Mouse (Mus musculus) gastrocnemius, adult 8-10 months (tissue): ENCODE measurements around the gene Nsun2. TPM values are rescaled to one million over a fixed set of nuclear protein-coding genes. Genes with fewer than 3 reads are reported as not detected.
"Not testable (repeated sequence)": the region's sequence is repeated elsewhere in the genome, so short reads cannot be mapped to it uniquely, and the experiment has no call there.

Source experiments
- DNase-seq, 2 experiments: peaks; one replicate each; pipeline ENCODE4 v3.0.0; 2022; ENCODE audit warnings: low spot score in 2 of 2
- total RNA-seq, 4 experiments: library from RNA; stranded (reverse); gene quantifications; 2 replicates each; pipeline ENCODE4 v1.2.4; 2022

Nsun2 gene
- total RNA-seq, 4 experiments from 2014 or later = 41.3 to 58.5 (median 46.7) TPM

GRCm38 (mm10) chr13:69587849-69588248 is 54.3 kb downstream of the Nsun2 start:
- no peak for DNase-seq

GRCm38 (mm10) chr13:69588263-69588662 is 54.7 kb downstream of the Nsun2 start:
- DNase-seq = no peak

- no peak for DNase-seq
These were observed 57.8 kb downstream of the Nsun2 start for GRCm38 (mm10) chr13:69591338-69591737.

GRCm38 (mm10) chr13:69592226-69592625 is 58.7 kb downstream of the Nsun2 start:
- DNase-seq = no peak

DNA sequence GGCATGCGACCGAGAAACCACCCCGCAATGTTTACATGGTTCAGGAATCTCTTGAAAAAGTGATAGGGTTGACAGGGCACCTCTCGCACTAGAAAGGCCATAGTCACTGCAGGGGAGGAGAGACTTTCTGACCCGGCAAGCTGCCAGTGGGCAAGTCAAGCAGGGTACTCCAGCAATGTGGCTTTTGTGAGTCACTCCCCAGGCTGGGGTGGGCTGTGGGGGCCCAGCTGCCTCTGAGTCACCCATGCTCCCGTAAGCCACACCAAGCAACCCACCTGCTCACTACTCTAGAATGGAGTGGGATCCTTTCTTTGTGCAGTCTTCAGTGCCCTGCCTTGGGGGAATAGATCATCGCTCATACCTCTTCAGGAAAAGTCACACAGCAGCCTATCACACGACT is 59.9 kb downstream of the Nsun2 start:
- no peak for DNase-seq

DNA sequence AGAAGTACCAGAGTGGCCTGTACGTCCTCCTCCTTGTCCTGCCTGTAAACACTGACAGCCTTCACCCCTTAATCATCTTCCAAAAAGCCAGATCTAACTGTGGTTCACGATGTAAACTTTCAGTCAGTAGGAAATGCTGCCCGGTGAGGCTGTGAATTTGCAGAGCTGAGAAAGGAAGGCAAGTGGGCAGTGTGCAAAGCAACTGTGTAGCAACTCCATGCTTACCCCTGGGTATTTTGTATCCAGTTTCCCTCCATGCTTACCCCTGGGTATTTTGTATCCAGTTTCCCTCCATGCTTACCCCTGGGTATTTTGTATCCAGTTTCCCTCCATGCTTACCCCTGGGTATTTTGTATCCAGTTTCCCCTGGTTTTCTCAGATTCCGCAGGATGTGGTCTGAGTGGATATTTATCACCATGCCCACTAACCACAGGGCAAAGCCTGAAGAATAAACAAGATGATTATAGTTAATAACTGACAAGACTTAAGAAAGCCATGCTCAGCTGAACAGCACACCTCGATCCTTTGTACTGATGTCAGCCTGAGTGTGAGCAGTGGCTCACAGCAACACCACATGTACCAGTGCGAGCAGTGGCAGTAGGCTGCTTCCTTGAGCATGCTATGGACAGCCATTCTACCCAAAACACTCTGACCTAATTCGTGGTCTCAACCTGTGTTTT is 61.2 kb downstream of the Nsun2 start:
- DNase-seq = no peak

- no peak for DNase-seq
These were observed 62.4 kb downstream of the Nsun2 start for GRCm38 (mm10) chr13:69595911-69596310.

GRCm38 (mm10) chr13:69596515-69596914 is 63.0 kb downstream of the Nsun2 start:
- no peak for DNase-seq

DNA sequence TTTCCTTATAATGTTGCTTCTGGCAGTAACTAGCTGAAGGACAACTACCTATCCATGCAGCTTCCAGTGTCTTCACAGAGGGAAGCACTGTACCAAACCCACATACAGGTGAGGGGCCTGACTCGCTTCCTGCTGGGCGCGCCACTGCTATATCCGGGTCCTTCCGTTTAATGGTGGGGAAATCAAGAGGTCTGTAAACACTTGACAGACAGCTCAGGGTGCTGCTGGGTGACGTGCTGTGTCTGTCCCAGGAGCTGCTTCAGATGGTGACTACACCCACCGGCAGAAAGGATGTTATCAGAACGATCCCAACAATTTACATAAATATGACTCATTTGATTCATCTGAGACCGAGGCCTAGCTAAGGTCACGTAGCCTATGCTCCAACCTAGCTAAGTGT is 65.3 kb downstream of the Nsun2 start:
- no peak for DNase-seq

DNA sequence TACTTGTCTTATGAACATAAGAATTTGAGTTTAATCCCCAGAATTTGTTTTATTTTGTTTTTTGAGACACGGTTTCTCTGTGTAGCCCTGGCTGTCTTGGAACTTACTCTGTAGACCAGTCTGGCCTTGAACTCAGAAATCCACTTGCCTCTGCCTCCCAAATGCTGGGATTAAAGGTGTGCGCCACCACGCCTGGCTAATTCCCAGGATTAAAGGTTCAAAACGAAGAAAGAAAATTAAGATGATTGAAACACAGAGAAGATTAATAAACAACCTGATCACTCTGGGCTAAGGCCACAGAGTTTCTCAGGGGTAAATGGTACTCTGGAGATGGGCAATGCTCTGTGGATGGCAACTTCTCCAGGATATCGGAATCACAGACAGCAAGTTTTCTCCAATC is 67.3 kb downstream of the Nsun2 start:
- not testable (repeated sequence) for DNase-seq

DNA sequence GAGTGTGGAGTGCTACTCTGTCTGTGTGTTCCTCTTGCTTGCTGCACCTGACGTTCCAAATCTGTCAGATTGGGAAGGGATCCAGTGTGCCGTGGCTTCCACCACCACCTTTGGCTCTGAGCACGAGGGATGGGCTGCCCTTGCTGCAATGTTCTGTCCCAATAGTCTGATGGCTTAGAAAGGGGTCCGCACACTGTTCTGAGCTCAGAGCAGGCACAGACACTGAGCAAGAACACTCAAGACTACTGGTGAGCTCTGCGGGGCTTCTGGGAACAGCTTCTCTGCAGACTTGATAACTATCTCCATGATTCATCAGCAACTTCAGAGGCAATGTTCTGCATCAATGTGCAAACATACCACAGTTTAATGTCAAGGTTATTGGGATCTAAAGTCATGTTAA is 67.8 kb downstream of the Nsun2 start:
- no peak for DNase-seq

DNA sequence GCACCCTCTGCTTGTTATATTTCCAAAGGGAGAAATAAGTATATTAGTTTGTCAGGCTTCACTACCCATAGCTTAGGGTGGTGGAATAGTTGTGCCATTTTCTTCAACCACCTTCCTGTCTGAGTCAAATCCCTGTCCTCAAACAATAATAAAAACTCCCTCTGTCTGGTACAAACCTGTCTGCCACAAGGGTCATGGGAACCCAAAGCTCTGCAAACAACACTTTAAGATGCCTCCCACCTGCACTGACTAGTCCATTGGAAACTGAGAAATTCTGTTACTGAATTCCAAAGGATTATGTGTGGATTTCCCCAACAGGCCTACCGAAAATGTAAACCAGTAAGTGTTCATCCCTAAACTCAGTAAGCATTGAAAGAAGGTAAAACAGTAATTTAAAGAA is 71.1 kb downstream of the Nsun2 start:
- DNase-seq = no peak

DNA sequence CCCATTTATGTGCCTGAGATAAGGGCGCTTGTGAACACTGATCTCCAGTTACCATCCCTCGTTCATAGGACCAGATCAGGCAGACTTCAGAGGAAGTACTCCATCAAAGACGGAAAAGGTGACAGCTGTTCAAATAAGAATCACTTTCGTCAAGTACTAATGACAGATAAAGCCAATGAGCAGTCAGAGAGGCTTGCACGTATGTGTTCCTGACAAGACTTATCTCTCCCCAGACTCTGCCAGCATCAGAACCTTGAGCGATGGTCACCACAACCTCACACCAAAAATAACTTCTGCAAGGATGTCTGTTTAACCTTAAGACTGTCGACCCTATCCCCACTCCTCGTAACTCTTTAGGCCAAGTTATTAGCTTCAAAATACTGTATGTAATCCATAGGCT is 75.2 kb downstream of the Nsun2 start:
- DNase-seq = no peak

GRCm38 (mm10) chr13:69610751-69611397 is 77.3 kb downstream of the Nsun2 start:
- DNase-seq = peak; percentile 7 to 31

GRCm38 (mm10) chr13:69611398-69612174 is 78.0 kb downstream of the Nsun2 start, which contains the start of gene Srd5a1:
TSS of gene Srd5a1 (minus strand) at chr13:69611442.
- peak; percentile 99 to 100 for DNase-seq

DNA sequence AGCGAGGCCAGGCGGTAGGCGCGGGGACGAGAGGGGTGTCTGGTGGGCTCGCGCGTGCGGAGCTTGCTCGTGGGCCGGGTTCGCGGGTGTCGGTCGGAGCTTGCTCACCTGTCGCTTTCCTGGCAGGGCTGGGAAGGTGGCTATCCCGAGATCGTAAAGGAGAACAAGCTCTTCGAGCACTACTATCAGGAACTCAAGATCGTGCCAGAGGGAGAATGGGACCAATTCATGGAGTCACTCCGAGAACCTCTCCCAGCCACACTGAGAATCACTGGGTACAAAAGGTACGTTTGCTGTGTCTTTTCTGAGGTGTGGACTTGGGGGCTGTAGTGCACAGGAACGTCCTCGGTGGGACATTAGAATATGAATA is 78.6 kb downstream of the Nsun2 start:
- no peak for DNase-seq

GRCm38 (mm10) chr13:69616716-69617115 is 83.2 kb downstream of the Nsun2 start:
- DNase-seq = no peak

DNA sequence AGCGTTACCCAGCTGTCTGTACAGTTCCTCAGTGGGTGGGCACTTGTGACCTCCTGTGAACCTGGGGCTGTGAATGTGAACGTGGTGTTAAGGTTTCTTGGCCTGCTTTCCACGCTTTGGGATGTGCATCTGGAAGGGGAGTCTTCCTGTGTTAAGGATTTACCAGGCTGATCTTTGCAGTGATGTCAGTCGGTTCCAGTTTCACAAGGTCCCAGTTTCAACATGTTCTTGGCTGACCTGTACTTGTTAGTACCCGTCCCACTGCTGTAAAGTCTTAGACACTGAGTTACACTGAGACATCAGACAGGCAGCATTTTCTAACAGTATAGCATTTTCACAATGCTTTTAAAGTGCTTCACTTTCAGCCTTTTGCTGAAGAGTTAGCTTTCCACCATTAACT is 90.3 kb downstream of the Nsun2 start:
- DNase-seq = no peak

DNA sequence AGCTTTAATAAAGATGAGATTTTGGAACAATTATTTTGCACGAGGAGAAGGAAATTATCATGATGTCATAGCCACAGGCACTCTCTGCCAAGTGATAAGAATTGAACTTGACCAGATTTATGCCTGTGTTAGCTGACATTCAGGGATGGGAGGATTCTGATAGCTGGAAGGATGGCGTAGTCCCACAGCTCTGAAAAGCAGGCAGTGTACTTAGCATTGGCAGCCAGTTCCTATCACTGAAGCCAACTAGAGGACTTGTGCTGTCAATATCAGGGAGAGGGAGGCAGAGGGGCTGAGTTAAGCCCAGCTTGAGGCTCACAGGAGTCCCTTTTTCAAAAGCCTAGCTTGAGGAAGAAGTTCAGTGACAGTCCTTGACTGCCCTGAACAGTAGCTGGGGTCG is 91.0 kb downstream of the Nsun2 start:
- DNase-seq = no peak

DNA sequence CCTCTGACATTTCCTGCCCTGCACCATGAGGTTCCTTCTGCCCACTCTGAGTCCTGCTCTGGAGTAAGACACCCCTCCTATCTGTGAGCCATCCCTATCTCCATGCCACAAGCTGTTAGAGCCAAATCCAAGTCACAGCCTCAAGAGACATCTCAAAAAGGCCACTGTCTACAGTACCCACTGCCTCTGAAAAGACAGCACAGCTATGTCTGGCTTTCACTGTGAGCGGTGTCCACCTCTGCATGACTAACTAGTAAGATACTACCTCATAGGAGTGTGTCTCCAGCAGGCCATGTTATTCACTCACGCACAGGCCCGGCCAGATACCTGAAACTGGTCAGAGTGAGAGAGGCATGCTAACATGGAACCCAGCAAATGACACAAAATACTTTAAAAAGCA is 94.4 kb downstream of the Nsun2 start:
- no peak for DNase-seq

- no peak for DNase-seq
These were observed 97.0 kb downstream of the Nsun2 start for GRCm38 (mm10) chr13:69630576-69630975.

- DNase-seq = no peak
These were observed 97.6 kb downstream of the Nsun2 start for GRCm38 (mm10) chr13:69631111-69631510.
